Mouse (Mus musculus): ENCODE results near the gene Ston2. TPM values are rescaled to one million over a fixed set of nuclear protein-coding genes. Genes with fewer than 3 reads are reported as not detected.

Gene Ston2
- polyA plus RNA-seq, 1 experiment from 2014 or later: 4.3 TPM

DNA sequence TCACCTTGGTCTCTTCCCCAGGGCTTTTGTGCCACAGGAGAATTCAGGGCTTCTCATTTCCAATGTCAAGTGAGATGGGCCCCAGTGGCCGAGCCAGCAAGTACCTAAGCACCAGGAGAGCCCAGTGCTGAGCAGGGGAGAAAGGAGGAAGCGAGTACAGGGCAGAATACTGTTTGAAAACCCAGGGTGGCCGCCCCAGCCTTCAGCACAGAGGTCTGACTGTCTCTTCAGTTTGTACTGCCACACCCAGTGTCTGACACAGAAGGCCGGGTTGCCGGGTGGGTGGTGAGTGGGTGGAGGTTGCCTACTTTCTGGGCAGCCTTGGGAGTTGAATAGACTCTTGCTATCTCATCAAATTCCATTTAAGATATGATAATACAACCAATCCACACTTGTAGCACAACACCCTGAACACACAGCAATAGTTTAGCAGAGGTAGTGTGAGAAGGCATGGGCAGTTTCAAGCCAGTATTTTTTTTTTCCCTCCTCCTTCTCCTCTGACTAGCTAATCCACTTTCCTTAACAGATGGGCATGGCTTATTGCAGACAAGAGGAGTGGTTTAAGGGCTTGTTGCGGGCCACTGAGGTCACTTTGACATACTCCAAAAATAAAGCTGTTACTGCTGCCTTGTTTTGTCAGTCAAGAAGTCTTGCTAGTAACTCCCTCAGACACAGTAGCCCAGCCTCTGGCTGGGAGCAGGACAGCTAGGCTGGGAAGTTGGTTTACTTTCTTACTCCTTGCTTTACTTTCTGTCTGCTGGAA is 142.6 kb downstream of the Ston2 start:
- ATAC-seq (ENCODE audit: extremely low read depth, insufficient number of reproducible peaks, low FRiP score, low TSS enrichment): no peak
- H3K36me3 ChIP-seq: peaks cover 8% of the 10 kb centered on the region; the same call in 1 of the 2 replicates

GRCm38 (mm10) chr12:91643221-91643620 is 145.0 kb downstream of the Ston2 start:
- Histone ChIP-seq H3K4me3 (no peak overlapping the region), H3K27ac (replicated peaks) (no peak overlapping the region), H3K4me1 (peaks cover 28% of the 10 kb centered on the region), H3K9me3 (0 out of 2 replicates have a peak, but pooled peaks cover 3% of the 10 kb centered on the region), H3K36me3 (peaks cover 8% of the 10 kb centered on the region; the same call in 1 of the 2 replicates), H3K4me2 (no peak overlapping the region), H3K27me3 (replicated peaks) (no peaks in the 10 kb centered on the region; the same call in 1 of the 2 replicates), H3K9ac (no peak overlapping the region)
- ATAC-seq (ENCODE audit: extremely low read depth, insufficient number of reproducible peaks, low FRiP score, low TSS enrichment): no peak
- WGBS: 88% methylated on average over 7 of the region's 7 CpGs

More for the DNA sequence above, 142.6 kb downstream of the Ston2 start:
- peak overlapping the region; percentile 24; the same call in 1 of the 2 replicates for H3K4me2 ChIP-seq
- H3K27ac ChIP-seq (replicated peaks): 0 out of 2 replicates have a peak overlapping the region, but pooled peaks have one; percentile 17
- H3K4me1 ChIP-seq: peaks cover 28% of the 10 kb centered on the region
- no peaks in the 10 kb centered on the region; the same call in 1 of the 2 replicates for H3K27me3 ChIP-seq (replicated peaks)
- WGBS: 43% methylated on average over 6 of the region's 6 CpGs
- H3K9me3 ChIP-seq: 0 out of 2 replicates have a peak, but pooled peaks cover 3% of the 10 kb centered on the region
- no peak overlapping the region for H3K4me3 ChIP-seq
- no peak overlapping the region for H3K9ac ChIP-seq

- Histone ChIP-seq H3K4me3 (no peak overlapping the region), H3K4me2 (no peak overlapping the region), H3K27me3 (replicated peaks) (no peaks in the 10 kb centered on the region; the same call in 1 of the 2 replicates), H3K9me3 (no peaks in the 10 kb centered on the region), H3K36me3 (0 out of 2 replicates have a peak, but pooled peaks cover 2% of the 10 kb centered on the region), H3K4me1 (peaks cover 28% of the 10 kb centered on the region), H3K27ac (replicated peaks) (no peak overlapping the region), H3K9ac (no peak overlapping the region)
- no peak for ATAC-seq (ENCODE audit: extremely low read depth, insufficient number of reproducible peaks, low FRiP score, low TSS enrichment)
- 86% methylated on average over 12 of the region's 12 CpGs for WGBS
Observed at GRCm38 (mm10) chr12:91642426-91643093, 145.6 kb downstream of the Ston2 start.

GRCm38 (mm10) chr12:91641631-91642141 is 146.5 kb downstream of the Ston2 start:
- Histone ChIP-seq H3K9ac (peak overlapping the region; percentile 68), H3K4me3 (peak overlapping the region; percentile 44), H3K9me3 (no peaks in the 10 kb centered on the region), H3K4me2 (peak overlapping the region; percentile 71), H3K27me3 (replicated peaks) (no peaks in the 10 kb centered on the region; the same call in 1 of the 2 replicates), H3K4me1 (peaks cover 28% of the 10 kb centered on the region), H3K27ac (replicated peaks) (no peak overlapping the region), H3K36me3 (no peaks in the 10 kb centered on the region)
- ATAC-seq (ENCODE audit: extremely low read depth, insufficient number of reproducible peaks, low FRiP score, low TSS enrichment): no peak
- WGBS: 13% methylated on average over 13 of the region's 13 CpGs

GRCm38 (mm10) chr12:91641133-91641532 is 147.1 kb downstream of the Ston2 start:
- no peak for ATAC-seq (ENCODE audit: extremely low read depth, insufficient number of reproducible peaks, low FRiP score, low TSS enrichment)
- 30% methylated on average over 7 of the region's 7 CpGs for WGBS

GRCm38 (mm10) chr12:91640712-91641111 is 147.5 kb downstream of the Ston2 start:
- peak overlapping the region; percentile 71 for H3K4me2 ChIP-seq

More at GRCm38 (mm10) chr12:91641133-91641532, 147.1 kb downstream of the Ston2 start:
- H3K4me2 ChIP-seq: peak overlapping the region; percentile 71
- no peaks in the 10 kb centered on the region for H3K9me3 ChIP-seq
- no peaks in the 10 kb centered on the region for H3K36me3 ChIP-seq
- H3K9ac ChIP-seq: peak overlapping the region; percentile 68
- no peaks in the 10 kb centered on the region; the same call in 1 of the 2 replicates for H3K27me3 ChIP-seq (replicated peaks)
- peak overlapping the region; percentile 44 for H3K4me3 ChIP-seq
- peaks cover 24% of the 10 kb centered on the region for H3K4me1 ChIP-seq
- H3K27ac ChIP-seq (replicated peaks): no peak overlapping the region

GRCm38 (mm10) chr12:91638351-91638750 is 149.8 kb downstream of the Ston2 start:
- ATAC-seq (ENCODE audit: extremely low read depth, insufficient number of reproducible peaks, low FRiP score, low TSS enrichment): no peak
- no peak overlapping the region for H3K27ac ChIP-seq (replicated peaks)
- WGBS: 78% methylated on average over 3 of the region's 3 CpGs

More at GRCm38 (mm10) chr12:91640712-91641111, 147.5 kb downstream of the Ston2 start:
- no peaks in the 10 kb centered on the region for H3K9me3 ChIP-seq
- peaks cover 20% of the 10 kb centered on the region for H3K4me1 ChIP-seq
- H3K36me3 ChIP-seq: no peaks in the 10 kb centered on the region
- ATAC-seq (ENCODE audit: extremely low read depth, insufficient number of reproducible peaks, low FRiP score, low TSS enrichment): no peak
- H3K27ac ChIP-seq (replicated peaks): no peak overlapping the region
- no peak overlapping the region for H3K4me3 ChIP-seq
- 31% methylated on average over 7 of the region's 7 CpGs for WGBS
- H3K9ac ChIP-seq: no peak overlapping the region; the same call in 1 of the 2 replicates
- H3K27me3 ChIP-seq (replicated peaks): no peaks in the 10 kb centered on the region; the same call in 1 of the 2 replicates

GRCm38 (mm10) chr12:91637136-91637909 is 150.9 kb downstream of the Ston2 start:
- Histone ChIP-seq H3K27ac (replicated peaks) (no peak overlapping the region), H3K4me2 (no peak overlapping the region), H3K27me3 (replicated peaks) (no peaks in the 10 kb centered on the region), H3K9me3 (peaks cover 2% of the 10 kb centered on the region; the same call in 1 of the 2 replicates), H3K9ac (no peak overlapping the region), H3K36me3 (no peaks in the 10 kb centered on the region), H3K4me1 (peaks cover 13% of the 10 kb centered on the region), H3K4me3 (no peak overlapping the region)
- no peak for ATAC-seq (ENCODE audit: extremely low read depth, insufficient number of reproducible peaks, low FRiP score, low TSS enrichment)
- 77% methylated on average over 12 of the region's 12 CpGs for WGBS

More at GRCm38 (mm10) chr12:91638351-91638750, 149.8 kb downstream of the Ston2 start:
- Histone ChIP-seq H3K4me1 (peaks cover 13% of the 10 kb centered on the region), H3K36me3 (no peaks in the 10 kb centered on the region), H3K9ac (no peak overlapping the region), H3K9me3 (no peaks in the 10 kb centered on the region), H3K4me3 (no peak overlapping the region), H3K4me2 (no peak overlapping the region), H3K27me3 (replicated peaks) (no peaks in the 10 kb centered on the region; the same call in 1 of the 2 replicates)

GRCm38 (mm10) chr12:91626482-91626881 is 161.7 kb downstream of the Ston2 start:
- Histone ChIP-seq H3K36me3 (no peaks in the 10 kb centered on the region), H3K27me3 (replicated peaks) (no peaks in the 10 kb centered on the region), H3K4me3 (no peak overlapping the region), H3K9me3 (no peaks in the 10 kb centered on the region), H3K4me1 (no peaks in the 10 kb centered on the region), H3K4me2 (no peak overlapping the region), H3K27ac (replicated peaks) (no peak overlapping the region), H3K9ac (no peak overlapping the region)
- no peak for ATAC-seq (ENCODE audit: extremely low read depth, insufficient number of reproducible peaks, low FRiP score, low TSS enrichment)
- 63% methylated on average over 5 of the region's 5 CpGs for WGBS

GRCm38 (mm10) chr12:91625013-91625412 is 163.2 kb downstream of the Ston2 start:
- H3K27me3 ChIP-seq (replicated peaks): no peaks in the 10 kb centered on the region
- ATAC-seq (ENCODE audit: extremely low read depth, insufficient number of reproducible peaks, low FRiP score, low TSS enrichment): no peak
- H3K9me3 ChIP-seq: no peaks in the 10 kb centered on the region
- H3K4me1 ChIP-seq: no peaks in the 10 kb centered on the region
- no peak overlapping the region for H3K9ac ChIP-seq
- WGBS: 70% methylated on average over 1 of the region's 1 CpGs
- H3K27ac ChIP-seq (replicated peaks): no peak overlapping the region
- no peak overlapping the region for H3K4me2 ChIP-seq
- H3K36me3 ChIP-seq: no peaks in the 10 kb centered on the region
- H3K4me3 ChIP-seq: no peak overlapping the region
